Mouse (Mus musculus): Measurements from ENCODE around the gene Zc3h12a. TPM values are rescaled to one million over a fixed set of nuclear protein-coding genes. Genes with fewer than 3 reads are reported as not detected.

Zc3h12a gene
- polyA plus RNA-seq, 1 experiment from 2014 or later, result 0.36 TPM

- Histone ChIP-seq H3K9ac (replicated peaks) (0 out of 2 replicates have a peak overlapping the region, but pooled peaks have one; percentile 1), H3K4me3 (no peak overlapping the region), H3K4me1 (peaks cover 13% of the 10 kb centered on the region), H3K4me2 (replicated peaks) (no peak overlapping the region), H3K27ac (replicated peaks) (no peak overlapping the region), H3K9me3 (no peaks in the 10 kb centered on the region), H3K27me3 (peaks cover 23% of the 10 kb centered on the region), H3K36me3 (no peaks in the 10 kb centered on the region)
- 22% methylated on average over 16 of the region's 16 CpGs for WGBS
- ATAC-seq (ENCODE audit: low FRiP score, low read depth), result no peak
These were observed 5.0 kb downstream of the Zc3h12a start for GRCm38 (mm10) chr4:125122431-125123278.

- H3K4me1 ChIP-seq, result peaks cover 15% of the 10 kb centered on the region
- H3K27ac ChIP-seq (replicated peaks), result no peak overlapping the region
- no peaks in the 10 kb centered on the region for H3K9me3 ChIP-seq
- no peak overlapping the region for H3K4me2 ChIP-seq (replicated peaks)
- H3K36me3 ChIP-seq, result no peaks in the 10 kb centered on the region
- peaks cover 10% of the 10 kb centered on the region; the same call in 1 of the 2 replicates for H3K27me3 ChIP-seq
- no peak overlapping the region for H3K9ac ChIP-seq (replicated peaks)
- ATAC-seq (ENCODE audit: low FRiP score, low read depth), result no peak
- no peak overlapping the region for H3K4me3 ChIP-seq
- 92% methylated on average over 11 of the region's 11 CpGs for WGBS
These were observed 7.9 kb downstream of the Zc3h12a start for GRCm38 (mm10) chr4:125119721-125120120.

GRCm38 (mm10) chr4:125119070-125119469 lies 8.6 kb downstream of the Zc3h12a start:
- Histone ChIP-seq H3K9ac (replicated peaks) (no peak overlapping the region), H3K4me1 (peaks cover 16% of the 10 kb centered on the region), H3K4me3 (no peak overlapping the region), H3K27me3 (peaks cover 4% of the 10 kb centered on the region; the same call in 1 of the 2 replicates), H3K36me3 (no peaks in the 10 kb centered on the region), H3K27ac (replicated peaks) (no peak overlapping the region), H3K9me3 (no peaks in the 10 kb centered on the region), H3K4me2 (replicated peaks) (no peak overlapping the region)
- no peak for ATAC-seq (ENCODE audit: low FRiP score, low read depth)
- WGBS, result 29% methylated on average over 10 of the region's 10 CpGs

- no peak overlapping the region for H3K9ac ChIP-seq (replicated peaks)
- ATAC-seq (ENCODE audit: low FRiP score, low read depth), result no peak
- 88% methylated on average over 7 of the region's 7 CpGs for WGBS
These were observed 9.7 kb downstream of the Zc3h12a start for GRCm38 (mm10) chr4:125117902-125118320.

GRCm38 (mm10) chr4:125116929-125117328 lies 10.7 kb downstream of the Zc3h12a start:
- Histone ChIP-seq H3K4me1 (peaks cover 8% of the 10 kb centered on the region; the same call in 1 of the 2 replicates), H3K4me2 (replicated peaks) (no peak overlapping the region), H3K4me3 (no peak overlapping the region), H3K9ac (replicated peaks) (no peak overlapping the region), H3K9me3 (no peaks in the 10 kb centered on the region), H3K36me3 (no peaks in the 10 kb centered on the region), H3K27ac (replicated peaks) (no peak overlapping the region), H3K27me3 (no peaks in the 10 kb centered on the region)
- 86% methylated on average over 13 of the region's 13 CpGs for WGBS
- no peak for ATAC-seq (ENCODE audit: low FRiP score, low read depth)

More at GRCm38 (mm10) chr4:125117902-125118320, 9.7 kb downstream of the Zc3h12a start:
- no peaks in the 10 kb centered on the region for H3K9me3 ChIP-seq
- peaks cover 14% of the 10 kb centered on the region for H3K4me1 ChIP-seq
- H3K4me3 ChIP-seq, result no peak overlapping the region
- H3K4me2 ChIP-seq (replicated peaks), result no peak overlapping the region
- H3K27me3 ChIP-seq, result no peaks in the 10 kb centered on the region; the same call in 1 of the 2 replicates
- no peak overlapping the region for H3K27ac ChIP-seq (replicated peaks)
- no peaks in the 10 kb centered on the region for H3K36me3 ChIP-seq

- 83% methylated on average over 9 of the region's 9 CpGs for WGBS
- H3K9me3 ChIP-seq, result no peaks in the 10 kb centered on the region
- ATAC-seq (ENCODE audit: low FRiP score, low read depth), result no peak
- H3K4me2 ChIP-seq (replicated peaks), result no peak overlapping the region
- no peaks in the 10 kb centered on the region for H3K27me3 ChIP-seq
- peaks cover 8% of the 10 kb centered on the region; the same call in 1 of the 2 replicates for H3K4me1 ChIP-seq
- H3K9ac ChIP-seq (replicated peaks), result no peak overlapping the region
- H3K27ac ChIP-seq (replicated peaks), result no peak overlapping the region
- no peaks in the 10 kb centered on the region for H3K36me3 ChIP-seq
- no peak overlapping the region for H3K4me3 ChIP-seq
These were observed 11.4 kb downstream of the Zc3h12a start for GRCm38 (mm10) chr4:125116090-125116861.

GRCm38 (mm10) chr4:125115710-125116089 lies 11.9 kb downstream of the Zc3h12a start:
- no peak for ATAC-seq (ENCODE audit: low FRiP score, low read depth)
- H3K9ac ChIP-seq (replicated peaks), result no peak overlapping the region
- H3K36me3 ChIP-seq, result no peaks in the 10 kb centered on the region
- no peak overlapping the region for H3K4me2 ChIP-seq (replicated peaks)
- H3K27ac ChIP-seq (replicated peaks), result no peak overlapping the region
- no peaks in the 10 kb centered on the region for H3K27me3 ChIP-seq
- H3K4me1 ChIP-seq, result peaks cover 8% of the 10 kb centered on the region; the same call in 1 of the 2 replicates
- H3K4me3 ChIP-seq, result no peak overlapping the region
- WGBS, result 47% methylated on average over 6 of the region's 6 CpGs
- no peaks in the 10 kb centered on the region for H3K9me3 ChIP-seq

- H3K27ac ChIP-seq (replicated peaks), result no peak overlapping the region
- 81% methylated on average over 4 of the region's 4 CpGs for WGBS
- no peaks in the 10 kb centered on the region for H3K27me3 ChIP-seq
- no peak overlapping the region for H3K4me3 ChIP-seq
- ATAC-seq (ENCODE audit: low FRiP score, low read depth), result no peak
- H3K9me3 ChIP-seq, result no peaks in the 10 kb centered on the region
- no peak overlapping the region for H3K4me2 ChIP-seq (replicated peaks)
- no peak overlapping the region for H3K9ac ChIP-seq (replicated peaks)
- H3K4me1 ChIP-seq, result peaks cover 8% of the 10 kb centered on the region; the same call in 1 of the 2 replicates
- H3K36me3 ChIP-seq, result peaks cover 5% of the 10 kb centered on the region; the same call in 1 of the 2 replicates
These were observed 12.6 kb downstream of the Zc3h12a start for GRCm38 (mm10) chr4:125115081-125115480.

GRCm38 (mm10) chr4:125114638-125115037 lies 13.0 kb downstream of the Zc3h12a start:
- Histone ChIP-seq H3K9ac (replicated peaks) (no peak overlapping the region), H3K4me2 (replicated peaks) (no peak overlapping the region), H3K4me3 (no peak overlapping the region), H3K36me3 (peaks cover 7% of the 10 kb centered on the region; the same call in 1 of the 2 replicates), H3K4me1 (peaks cover 8% of the 10 kb centered on the region; the same call in 1 of the 2 replicates), H3K27ac (replicated peaks) (no peak overlapping the region), H3K9me3 (no peaks in the 10 kb centered on the region), H3K27me3 (no peaks in the 10 kb centered on the region)
- peak; percentile 47; the same call in 1 of the 2 replicates for ATAC-seq (ENCODE audit: low FRiP score, low read depth)
- WGBS, result 9% methylated on average over 6 of the region's 6 CpGs

GRCm38 (mm10) chr4:125105354-125105753 lies 22.3 kb downstream of the Zc3h12a start:
- H3K36me3 ChIP-seq, result peaks cover 48% of the 10 kb centered on the region
- H3K27ac ChIP-seq (replicated peaks), result no peak overlapping the region
- WGBS, result 94% methylated on average over 9 of the region's 9 CpGs
- H3K4me2 ChIP-seq (replicated peaks), result no peak overlapping the region
- no peaks in the 10 kb centered on the region for H3K4me1 ChIP-seq
- no peaks in the 10 kb centered on the region for H3K27me3 ChIP-seq
- no peaks in the 10 kb centered on the region for H3K9me3 ChIP-seq
- no peak overlapping the region for H3K4me3 ChIP-seq
- no peak overlapping the region for H3K9ac ChIP-seq (replicated peaks)
- ATAC-seq (ENCODE audit: low FRiP score, low read depth), result no peak

- no peak overlapping the region for H3K9ac ChIP-seq (replicated peaks)
- no peak overlapping the region for H3K27ac ChIP-seq (replicated peaks)
- H3K9me3 ChIP-seq, result no peaks in the 10 kb centered on the region
- H3K4me1 ChIP-seq, result no peaks in the 10 kb centered on the region
- 70% methylated on average over 13 of the region's 13 CpGs for WGBS
- H3K36me3 ChIP-seq, result peaks cover 36% of the 10 kb centered on the region
- H3K27me3 ChIP-seq, result no peaks in the 10 kb centered on the region
- no peak overlapping the region for H3K4me2 ChIP-seq (replicated peaks)
- ATAC-seq (ENCODE audit: low FRiP score, low read depth), result no peak
- no peak overlapping the region for H3K4me3 ChIP-seq
These were observed 26.3 kb downstream of the Zc3h12a start for GRCm38 (mm10) chr4:125101334-125101733.

- Histone ChIP-seq H3K27ac (replicated peaks) (no peak overlapping the region), H3K4me3 (no peak overlapping the region), H3K9ac (replicated peaks) (no peak overlapping the region), H3K36me3 (peaks cover 20% of the 10 kb centered on the region), H3K4me2 (replicated peaks) (no peak overlapping the region), H3K4me1 (no peaks in the 10 kb centered on the region), H3K27me3 (no peaks in the 10 kb centered on the region), H3K9me3 (no peaks in the 10 kb centered on the region)
- 10% methylated on average over 8 of the region's 8 CpGs for WGBS
- ATAC-seq (ENCODE audit: low FRiP score, low read depth), result no peak
These were observed 28.2 kb downstream of the Zc3h12a start for GRCm38 (mm10) chr4:125099458-125099857.
